Mouse (Mus musculus): ENCODE measurements around the gene Kcnv2.

Gene Kcnv2

DNA sequence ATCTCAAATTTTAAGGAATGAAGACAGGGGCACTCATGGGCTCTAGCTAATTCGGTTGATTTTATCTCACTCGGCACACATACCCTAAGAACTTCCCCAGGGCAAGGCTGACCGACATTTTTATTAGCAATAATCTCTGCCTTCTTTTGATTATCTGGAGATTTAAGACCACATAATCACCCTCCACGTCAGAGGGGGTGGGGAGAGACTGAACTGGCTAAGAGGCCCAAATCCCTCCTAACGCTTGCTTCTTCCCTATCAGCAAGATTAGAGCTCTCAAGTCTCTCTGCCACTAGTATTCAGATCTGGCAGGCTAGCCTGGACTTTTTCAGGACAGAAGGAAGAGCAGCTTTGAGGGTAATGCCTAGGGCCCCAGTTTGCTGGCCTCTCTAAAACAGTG is at the start of gene Kcnv2:
Kcnv2 (plus strand) TSS at position 308 of the 400 bp plus-strand sequence.
- DNase-seq: no peak

- DNase-seq: no peak
These were observed 49.0 kb upstream of the Kcnv2 start for GRCm38 (mm10) chr19:27273385-27273784.

DNA sequence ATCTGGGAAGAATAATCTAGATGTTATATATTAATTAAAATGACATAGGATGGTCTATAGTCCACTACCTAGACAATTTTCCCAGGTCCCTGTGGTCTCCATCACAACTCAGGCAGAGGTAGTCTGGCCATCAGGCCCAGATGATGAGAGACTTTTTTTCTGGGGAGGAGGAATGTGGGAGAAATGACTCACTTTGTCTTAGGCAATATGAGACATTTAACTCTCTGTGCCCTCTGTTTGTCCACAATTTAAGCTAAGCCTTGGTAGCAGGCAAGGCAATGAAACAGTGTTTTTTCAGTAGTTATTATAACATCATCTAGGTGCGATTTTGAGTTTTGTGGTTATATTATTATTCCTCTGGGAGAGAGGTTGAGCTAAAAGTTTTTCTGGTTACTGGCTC is 48.0 kb upstream of the Kcnv2 start:
- no peak for DNase-seq

DNA sequence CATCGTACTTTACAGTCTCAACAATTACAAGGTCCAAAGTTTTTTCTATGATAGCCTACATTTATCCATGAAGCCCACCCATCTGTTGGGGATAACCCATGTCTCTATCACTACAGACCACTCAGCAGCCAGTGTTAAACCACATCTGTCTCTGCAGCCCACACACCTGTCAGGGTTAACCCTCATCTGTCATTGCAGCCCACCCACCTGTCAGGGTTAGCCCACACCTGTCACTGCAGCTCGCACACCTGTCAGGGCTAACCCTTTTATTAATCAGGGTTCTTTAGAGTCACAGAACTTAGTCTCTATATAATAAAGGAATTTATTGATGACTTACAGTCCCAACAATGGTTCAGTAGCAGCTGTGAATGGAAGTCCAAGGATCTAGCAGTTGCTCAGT is 43.2 kb upstream of the Kcnv2 start:
- no peak for DNase-seq

- no peak for DNase-seq
These were observed 12.3 kb upstream of the Kcnv2 start for GRCm38 (mm10) chr19:27310039-27310438.

DNA sequence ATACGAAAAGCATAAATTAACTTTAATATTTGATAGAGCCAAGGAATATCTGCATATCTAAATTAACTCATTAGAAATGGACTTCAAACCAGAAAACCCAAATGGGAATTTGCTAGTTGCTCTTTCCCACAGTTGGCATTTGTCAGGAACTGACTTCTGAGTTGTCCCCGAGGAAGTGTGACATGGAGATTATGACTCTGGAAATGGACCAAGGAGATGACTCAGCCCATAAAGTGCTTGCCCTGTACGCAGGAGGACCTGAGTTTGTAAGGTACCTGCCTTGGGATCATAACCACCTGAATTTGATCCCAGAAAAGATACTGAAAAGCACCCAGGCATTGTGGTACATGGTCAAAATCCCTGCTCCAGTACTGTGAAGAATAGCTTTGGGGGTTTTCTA is 11.1 kb upstream of the Kcnv2 start:
- no peak for DNase-seq

GRCm38 (mm10) chr19:27312266-27313079 is 9.9 kb upstream of the Kcnv2 start:
- no peak for DNase-seq

GRCm38 (mm10) chr19:27313080-27313413 is 9.3 kb upstream of the Kcnv2 start:
- no peak for DNase-seq

- DNase-seq: no peak
These were observed 5.8 kb upstream of the Kcnv2 start for GRCm38 (mm10) chr19:27316313-27317258.

DNA sequence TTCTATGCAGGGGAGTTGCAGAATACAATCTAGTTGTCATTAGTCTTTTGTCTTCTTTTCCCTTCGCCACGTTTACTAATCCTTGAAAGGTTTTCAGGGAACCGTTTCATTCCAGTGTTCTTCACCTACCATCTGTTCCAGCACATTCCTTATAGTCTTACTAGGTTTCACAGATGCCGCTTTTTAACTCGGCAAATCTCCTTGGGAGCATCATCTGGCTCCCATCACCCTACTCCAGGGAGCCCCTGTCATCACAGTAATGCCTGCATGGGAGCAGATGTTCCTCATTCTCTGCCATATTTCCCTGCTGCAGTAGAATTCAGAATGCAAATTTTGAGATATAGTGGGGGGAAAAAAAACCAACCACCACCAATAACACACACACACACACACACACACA is 5.1 kb upstream of the Kcnv2 start:
- peak; percentile 38 for DNase-seq

GRCm38 (mm10) chr19:27322911-27323627 is 681 bp downstream of the Kcnv2 start:
- no peak for DNase-seq

- DNase-seq: no peak
These were observed 3.2 kb downstream of the Kcnv2 start for GRCm38 (mm10) chr19:27325558-27325957.

DNA sequence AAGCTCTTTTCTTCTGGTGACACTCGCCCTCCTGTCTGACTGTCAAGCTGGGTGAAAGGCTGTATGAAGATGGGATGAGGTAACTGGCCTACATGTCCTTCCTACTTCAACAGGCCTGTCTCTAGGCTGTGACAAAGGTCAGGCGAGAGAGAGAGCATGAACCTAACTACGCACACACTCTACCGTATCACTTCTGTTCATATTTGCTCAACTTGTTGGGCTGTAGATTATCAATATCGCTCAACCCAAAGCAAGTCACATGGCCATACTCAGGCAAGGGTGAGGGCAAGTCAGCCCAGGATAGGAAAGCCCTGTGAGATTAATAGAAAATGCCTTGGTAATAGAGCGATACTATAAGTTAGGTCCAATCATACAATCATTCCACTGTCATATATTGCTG is 5.2 kb downstream of the Kcnv2 start:
- DNase-seq: no peak

DNA sequence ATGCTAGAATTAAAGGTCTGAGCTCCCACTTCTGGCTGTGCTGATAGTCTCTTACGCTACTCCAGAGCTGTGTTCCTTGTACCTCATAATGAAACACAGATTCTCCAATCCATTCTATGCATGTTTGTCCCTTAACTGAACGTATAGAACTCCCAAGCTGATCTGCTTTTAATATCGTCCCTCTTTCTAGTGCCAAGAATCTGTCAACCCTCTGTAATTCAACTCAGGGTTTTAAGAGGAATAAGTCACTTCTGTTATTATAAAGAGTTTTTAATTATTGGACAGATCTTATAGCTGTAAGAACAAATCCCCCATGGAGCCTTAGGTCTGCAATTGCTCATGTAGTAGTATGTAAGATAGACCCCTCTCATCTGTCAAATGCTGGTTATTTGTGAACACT is 5.8 kb downstream of the Kcnv2 start:
- no peak for DNase-seq

GRCm38 (mm10) chr19:27328644-27329043 is 6.3 kb downstream of the Kcnv2 start:
- DNase-seq: no peak

- DNase-seq: no peak
These were observed 9.9 kb downstream of the Kcnv2 start for GRCm38 (mm10) chr19:27332207-27332794.

DNA sequence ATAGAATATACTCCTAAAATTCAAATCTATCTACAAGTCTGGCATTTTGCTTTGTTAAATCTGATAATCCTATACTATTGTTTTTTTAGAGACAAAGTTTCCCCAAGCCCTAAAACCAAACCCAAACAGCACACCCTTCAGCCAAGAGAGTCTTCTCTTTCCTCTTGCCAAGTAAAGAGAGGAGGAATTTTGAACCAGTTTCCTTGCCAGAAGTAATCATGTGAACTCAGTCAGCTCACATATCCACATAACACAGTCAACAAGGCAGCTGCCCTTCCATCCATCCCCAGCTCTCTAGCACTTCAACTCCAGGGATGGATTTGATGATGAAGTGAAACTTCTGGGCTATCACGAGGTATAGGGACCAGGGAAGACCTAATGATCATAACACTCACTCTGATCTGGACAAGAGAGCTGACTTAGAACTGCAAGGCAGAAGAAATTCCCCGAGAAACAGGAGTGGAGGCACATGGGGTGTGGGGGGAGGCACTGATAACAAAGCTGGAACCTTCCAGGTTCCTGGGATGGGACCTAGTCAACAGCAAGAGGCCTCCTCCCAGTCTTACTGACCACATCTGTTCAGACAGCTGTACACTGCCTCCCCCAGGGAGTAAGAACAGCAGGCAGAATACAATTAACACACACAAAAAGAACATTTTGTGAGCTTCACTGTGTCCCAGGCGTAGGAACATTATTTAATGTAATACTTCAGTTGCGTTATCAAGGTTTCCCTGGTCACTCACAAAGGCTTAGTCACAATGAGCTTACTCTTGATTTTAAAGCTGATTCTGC is 13.9 kb downstream of the Kcnv2 start:
- DNase-seq: no peak

DNA sequence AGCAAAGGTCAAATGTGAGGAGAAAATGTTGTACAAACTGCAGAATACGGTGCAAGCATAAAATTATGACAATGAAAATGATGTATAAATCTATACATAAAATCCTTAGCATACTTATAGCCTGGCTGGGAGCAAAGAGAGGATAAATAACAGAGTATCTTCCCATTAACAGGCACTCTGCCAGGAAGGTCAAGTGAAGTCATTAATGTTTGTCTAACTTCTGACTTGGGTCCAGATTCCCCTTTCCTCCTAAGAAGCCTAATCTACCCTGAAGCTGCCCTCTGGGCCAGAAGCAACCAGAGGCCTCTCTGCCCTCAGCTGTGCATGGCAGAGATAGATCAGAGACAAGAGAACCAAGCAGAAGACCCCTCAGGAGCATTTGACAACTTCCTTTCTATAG is 24.1 kb downstream of the Kcnv2 start:
- no peak for DNase-seq

DNA sequence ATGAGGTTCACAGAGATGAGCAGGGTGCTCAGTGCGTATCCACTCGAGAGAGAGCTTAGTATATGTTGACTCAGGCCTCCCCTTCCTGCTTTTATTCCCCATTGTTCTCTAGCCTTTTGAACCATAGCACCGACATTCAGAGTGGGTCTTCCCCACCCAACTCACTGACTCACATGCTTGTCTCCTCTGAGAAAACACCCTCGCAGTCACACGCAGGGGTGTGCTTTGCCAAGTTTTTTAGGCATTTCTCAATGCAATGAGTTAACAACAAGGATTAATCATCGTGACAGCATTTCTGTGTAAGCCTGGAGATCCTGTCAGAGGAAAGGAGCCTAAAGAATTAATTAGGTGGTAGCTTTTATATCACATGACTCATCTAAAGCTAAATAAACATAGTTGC is 29.3 kb downstream of the Kcnv2 start:
- peak; percentile 23 for DNase-seq

DNA sequence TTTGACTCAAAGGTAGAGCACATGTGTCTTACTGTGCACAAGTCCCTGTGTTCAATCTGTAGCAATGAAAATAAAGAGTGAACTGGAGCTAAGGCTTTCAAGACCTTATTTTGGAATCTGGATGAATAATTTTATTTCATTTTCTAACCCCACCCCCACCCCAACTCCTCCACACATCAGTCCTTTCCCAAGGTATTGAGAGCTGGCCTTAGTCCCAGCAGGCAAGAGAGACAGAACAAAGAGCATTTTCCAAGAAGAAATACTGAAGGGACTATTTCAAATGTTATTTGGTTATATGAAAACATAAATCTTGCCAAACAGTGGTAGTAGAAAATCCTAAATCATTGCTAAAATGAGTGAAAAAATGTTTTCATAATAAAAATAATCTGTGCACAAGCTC is 38.0 kb downstream of the Kcnv2 start:
- DNase-seq: no peak

DNA sequence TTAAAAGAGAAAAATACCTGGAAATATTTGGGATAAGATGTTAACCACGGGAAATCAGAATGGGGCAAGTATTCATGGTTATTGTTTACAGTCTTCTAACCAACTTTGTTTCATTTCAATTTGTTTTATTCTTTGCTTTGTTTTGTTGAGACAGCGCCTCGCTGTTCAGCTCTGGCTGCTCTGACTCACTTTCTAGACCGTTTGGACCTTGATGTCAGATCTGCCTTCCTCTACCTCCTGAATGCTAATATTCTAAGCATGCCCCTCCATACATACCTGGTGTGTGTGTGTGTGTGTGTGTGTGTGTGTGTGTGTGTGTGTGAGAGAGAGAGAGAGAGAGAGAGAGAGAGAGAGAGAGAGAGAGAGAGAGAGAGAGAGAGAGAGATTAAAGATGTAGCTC is 41.5 kb downstream of the Kcnv2 start:
- no peak for DNase-seq

- DNase-seq: no peak
These were observed 42.1 kb downstream of the Kcnv2 start for GRCm38 (mm10) chr19:27364521-27364931.

Measured in right cerebral cortex, postnatal 25 days (tissue).